Mouse (Mus musculus) ovary, postnatal 36 days (tissue): ENCODE data around the gene BC017158.

ENCODE experiments used
- DNase-seq: peaks from one replicate; pipeline ENCODE4 v3.0.0; 2022; ENCODE audit warnings: low spot score, mixed read lengths

Gene BC017158

DNA sequence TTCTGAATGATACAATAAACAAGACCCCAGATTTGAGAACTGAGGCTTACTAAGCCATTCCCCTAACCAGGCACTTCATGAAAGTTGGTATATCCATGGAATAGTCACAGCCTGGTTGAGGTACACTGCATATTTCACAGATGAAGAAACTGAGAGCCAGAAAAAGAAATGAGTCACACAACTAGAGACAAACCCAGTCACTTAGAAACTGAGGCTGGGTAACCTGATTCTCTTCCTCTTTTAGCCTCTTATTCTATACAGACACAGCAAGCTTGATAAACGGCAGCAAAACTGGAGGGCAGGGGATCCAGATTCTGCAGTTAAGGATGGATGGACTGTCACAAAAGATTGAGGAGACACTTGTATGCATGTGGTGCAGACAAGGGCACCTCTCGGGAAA lies 63.2 kb downstream of the BC017158 start:
- DNase-seq: no peak

DNA sequence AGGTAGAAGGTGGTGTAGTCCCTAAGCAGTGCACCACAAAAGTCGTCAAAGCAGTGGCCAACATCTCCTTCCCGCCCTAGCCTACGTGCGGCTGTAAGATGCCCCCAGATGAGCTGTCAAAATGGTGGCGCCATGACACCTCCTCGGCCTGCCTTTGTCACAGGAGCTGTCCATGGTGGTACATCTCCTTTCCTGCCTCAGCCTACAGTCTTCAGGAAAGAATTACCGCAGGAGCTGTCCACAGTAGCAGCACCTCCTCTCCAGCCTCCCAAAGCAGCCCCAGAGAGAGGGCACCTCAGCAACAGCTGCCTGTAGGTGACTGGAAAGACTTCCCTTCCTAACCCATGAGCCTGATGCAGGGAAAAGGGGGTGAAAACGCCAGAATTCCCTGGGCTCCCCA lies 66.2 kb downstream of the BC017158 start:
- DNase-seq: no peak
